Mouse (Mus musculus): ENCODE measurements around the gene Prdx2. TPM values are rescaled to one million over a fixed set of nuclear protein-coding genes. Genes with fewer than 3 reads are reported as not detected.

The Prdx2 gene
- total and polyA plus RNA-seq, 3 experiments, result 464 to 662 (median 591) TPM

DNA sequence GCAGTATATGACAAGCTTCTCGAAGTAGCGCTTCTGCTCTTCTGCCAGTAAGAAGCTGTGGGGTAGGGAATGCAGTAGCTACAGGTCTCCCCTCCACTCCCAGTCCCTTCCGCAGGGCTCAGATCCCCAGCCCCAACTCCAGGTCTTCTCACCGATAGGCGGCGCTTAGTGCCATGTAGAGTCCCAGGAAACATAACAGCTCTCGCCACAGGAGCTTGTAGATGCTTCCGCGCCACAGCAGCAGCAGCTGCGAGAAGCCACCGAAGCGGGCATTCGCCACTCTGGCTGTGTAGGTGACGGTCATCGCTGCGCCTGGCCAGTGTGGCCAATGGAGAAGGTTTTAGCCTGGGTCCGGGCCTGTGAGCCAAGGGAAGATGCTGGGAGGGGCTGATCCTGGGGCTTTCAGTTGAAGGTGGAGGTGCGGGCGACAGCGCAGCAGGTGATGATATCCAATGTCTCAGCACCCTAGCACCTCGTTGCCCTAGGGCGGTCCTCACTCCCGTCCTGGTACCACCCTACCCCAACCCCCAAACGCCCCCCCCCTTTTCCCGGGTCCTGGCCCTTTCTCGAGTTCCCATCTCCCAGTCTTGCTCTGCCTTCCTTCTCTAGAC lies 43.9 kb downstream of the Prdx2 start:
- Histone ChIP-seq H3K79me2 (replicated peaks; ENCODE audit: control insufficient read depth, insufficient read depth, low read length) (no peaks in the 10 kb centered on the region), H3K27me3 (ENCODE audit: control insufficient read depth, insufficient read depth, low read length) (peaks cover 9% of the 10 kb centered on the region), H3K9ac (ENCODE audit: low read depth, low read length) (no peak overlapping the region), H3K4me1 (ENCODE audit: control insufficient read depth, insufficient read depth, low read length) (no peaks in the 10 kb centered on the region; the same call in 1 of the 2 replicates), H3K4me3 (no peak overlapping the region), H3K27ac (no peak overlapping the region), H3K36me3 (ENCODE audit: control insufficient read depth, insufficient read depth, low read length) (no peaks in the 10 kb centered on the region)
- intact Hi-C loops (cut with DNase I), result no loop called here
- WGBS, result 3% methylated on average over 26 of the region's 26 CpGs
- peak; percentile 57 to 61 for DNase-seq
- TF ChIP-seq CTCF (IDR thresholded peaks at IDR 0.05), result peak; percentile 69
- TF ChIP-seq EP300 (IDR thresholded peaks at IDR 0.05; ENCODE audit: insufficient read depth, low read depth, low read length), result no peak
- no peak for TF ChIP-seq POLR2A (IDR thresholded peaks at IDR 0.05; ENCODE audit: insufficient read depth, low read depth, low read length)

DNA sequence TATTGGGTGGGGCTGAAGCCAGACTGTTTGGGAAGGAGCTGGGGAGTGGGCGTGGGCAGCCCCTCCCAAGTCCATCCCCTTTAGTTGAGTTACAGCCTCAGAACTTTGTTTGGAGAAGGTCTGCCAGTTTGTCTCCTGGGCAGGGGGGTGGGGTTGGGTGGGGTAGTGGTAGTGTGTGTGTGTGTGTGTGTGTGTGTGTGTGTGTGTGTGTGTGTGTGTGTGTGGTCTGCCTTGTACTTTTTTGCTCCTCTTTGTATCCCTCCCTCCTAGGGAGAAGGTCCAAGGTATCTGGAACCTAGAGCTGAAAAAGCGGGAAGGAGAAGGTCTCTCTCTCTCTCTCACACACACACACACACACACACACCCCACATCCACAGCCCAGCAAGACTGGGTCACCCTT lies 45.0 kb downstream of the Prdx2 start, which contains the start of gene Best2:
Gene Best2, minus strand, starts transcription at position 101 of the 400 bp plus-strand sequence.
- Histone ChIP-seq H3K36me3 (ENCODE audit: control insufficient read depth, insufficient read depth, low read length) (no peaks in the 10 kb centered on the region), H3K27me3 (ENCODE audit: control insufficient read depth, insufficient read depth, low read length) (peaks cover 6% of the 10 kb centered on the region), H3K27ac (no peak within 1 kb of the TSS), H3K9ac (ENCODE audit: low read depth, low read length) (no peak within 1 kb of the TSS), H3K4me1 (ENCODE audit: control insufficient read depth, insufficient read depth, low read length) (no peaks in the 10 kb centered on the region; the same call in 1 of the 2 replicates), H3K79me2 (replicated peaks; ENCODE audit: control insufficient read depth, insufficient read depth, low read length) (no peaks in the 10 kb centered on the region), H3K4me3 (no peak within 1 kb of the TSS)
- no peak for TF ChIP-seq CTCF (IDR thresholded peaks at IDR 0.05)
- TF ChIP-seq POLR2A (IDR thresholded peaks at IDR 0.05; ENCODE audit: insufficient read depth, low read depth, low read length), result no peak
- no peak for TF ChIP-seq EP300 (IDR thresholded peaks at IDR 0.05; ENCODE audit: insufficient read depth, low read depth, low read length)
- 42% methylated on average over 2 of the region's 2 CpGs for WGBS
- intact Hi-C loops (cut with DNase I), result no loop called here
- DNase-seq, result no peak

DNA sequence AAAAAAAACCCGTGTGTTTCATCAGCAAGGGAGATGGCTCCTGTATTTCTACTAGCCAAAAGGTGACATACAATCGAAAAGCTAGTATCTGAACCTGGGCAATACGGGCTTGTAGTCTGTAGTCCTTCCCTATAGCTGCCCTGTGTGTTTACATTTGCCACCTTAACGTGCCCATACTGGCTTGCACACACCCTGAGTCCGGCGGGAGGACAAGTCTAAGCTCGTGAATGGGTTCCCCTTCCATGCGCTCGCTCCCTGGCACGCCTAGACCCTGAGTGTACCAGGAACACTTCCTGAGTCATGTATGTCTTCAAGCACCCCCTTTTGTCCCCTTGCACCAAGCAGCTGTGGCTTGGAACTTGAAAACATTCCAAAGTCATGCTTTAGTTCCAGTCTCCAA lies 47.3 kb downstream of the Prdx2 start:
- no peaks in the 10 kb centered on the region for H3K36me3 ChIP-seq (ENCODE audit: control insufficient read depth, insufficient read depth, low read length)
- no peak for DNase-seq
- H3K9ac ChIP-seq (ENCODE audit: low read depth, low read length), result no peak overlapping the region
- intact Hi-C loops (cut with DNase I), result no loop called here
- H3K4me1 ChIP-seq (ENCODE audit: control insufficient read depth, insufficient read depth, low read length), result no peaks in the 10 kb centered on the region; the same call in 1 of the 2 replicates
- H3K4me3 ChIP-seq, result no peak overlapping the region
- no peak overlapping the region for H3K27ac ChIP-seq
- H3K27me3 ChIP-seq (ENCODE audit: control insufficient read depth, insufficient read depth, low read length), result peaks cover 4% of the 10 kb centered on the region
- TF ChIP-seq EP300 (IDR thresholded peaks at IDR 0.05; ENCODE audit: insufficient read depth, low read depth, low read length), result no peak
- no peak for TF ChIP-seq CTCF (IDR thresholded peaks at IDR 0.05)
- TF ChIP-seq POLR2A (IDR thresholded peaks at IDR 0.05; ENCODE audit: insufficient read depth, low read depth, low read length), result no peak
- no peaks in the 10 kb centered on the region for H3K79me2 ChIP-seq (replicated peaks; ENCODE audit: control insufficient read depth, insufficient read depth, low read length)
- 69% methylated on average over 10 of the region's 10 CpGs for WGBS

DNA sequence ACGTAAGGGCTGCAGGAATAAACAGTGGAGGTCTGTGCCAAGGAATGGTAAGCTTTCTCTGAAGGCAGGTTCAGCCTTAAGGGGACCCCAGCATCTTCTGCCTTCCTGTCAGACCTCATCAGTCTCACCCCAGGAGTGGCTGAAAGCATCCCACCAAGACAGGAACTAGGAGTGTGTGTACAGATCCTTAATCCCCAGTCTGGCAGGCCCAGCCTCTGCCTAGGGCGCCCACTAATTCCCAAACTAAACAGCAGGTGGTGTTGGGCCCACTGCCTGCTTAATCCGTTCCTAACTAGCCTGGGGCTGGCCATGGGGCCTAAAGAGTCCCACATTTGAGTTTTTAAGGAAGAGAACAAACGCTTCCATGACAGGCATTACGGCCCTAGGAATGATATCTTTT lies 47.8 kb downstream of the Prdx2 start:
- intact Hi-C loops (cut with DNase I), result no loop called here
- no peaks in the 10 kb centered on the region; the same call in 1 of the 2 replicates for H3K4me1 ChIP-seq (ENCODE audit: control insufficient read depth, insufficient read depth, low read length)
- H3K27me3 ChIP-seq (ENCODE audit: control insufficient read depth, insufficient read depth, low read length), result peaks cover 4% of the 10 kb centered on the region
- TF ChIP-seq CTCF (IDR thresholded peaks at IDR 0.05), result no peak
- no peak for TF ChIP-seq POLR2A (IDR thresholded peaks at IDR 0.05; ENCODE audit: insufficient read depth, low read depth, low read length)
- H3K36me3 ChIP-seq (ENCODE audit: control insufficient read depth, insufficient read depth, low read length), result no peaks in the 10 kb centered on the region
- H3K9ac ChIP-seq (ENCODE audit: low read depth, low read length), result no peak overlapping the region
- DNase-seq, result no peak
- H3K4me3 ChIP-seq, result no peak overlapping the region
- no peak overlapping the region for H3K27ac ChIP-seq
- H3K79me2 ChIP-seq (replicated peaks; ENCODE audit: control insufficient read depth, insufficient read depth, low read length), result no peaks in the 10 kb centered on the region
- WGBS, result 59% methylated on average over 5 of the region's 5 CpGs

DNA sequence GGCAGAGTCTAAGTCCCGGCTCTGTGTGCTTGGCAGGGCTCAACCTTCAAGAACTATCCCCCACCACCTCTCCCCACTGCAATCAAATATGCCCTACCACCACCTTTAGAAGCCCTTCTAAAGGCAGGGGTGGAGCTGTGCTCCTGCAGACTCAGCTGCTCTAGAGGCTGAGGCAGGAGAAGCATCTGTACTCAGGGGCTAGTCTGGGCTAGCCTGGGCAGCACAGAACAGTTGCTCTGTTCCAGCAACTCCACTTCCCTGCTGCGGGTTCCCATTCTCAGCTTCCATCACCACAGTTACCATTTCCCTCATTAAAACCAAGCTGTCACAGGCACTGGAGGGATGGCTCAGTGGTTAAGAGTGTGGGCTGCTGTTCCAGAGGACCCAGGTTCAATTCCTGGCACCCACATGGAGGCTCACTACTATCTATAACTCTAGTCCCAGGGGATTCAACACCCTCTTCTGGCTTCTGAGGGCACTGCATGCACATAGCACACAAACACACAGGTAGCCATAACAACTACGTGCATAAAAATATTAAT lies 52.2 kb downstream of the Prdx2 start:
- Histone ChIP-seq H3K27ac (no peak overlapping the region), H3K79me2 (replicated peaks; ENCODE audit: control insufficient read depth, insufficient read depth, low read length) (peaks cover 2% of the 10 kb centered on the region; the same call in 1 of the 2 replicates), H3K36me3 (ENCODE audit: control insufficient read depth, insufficient read depth, low read length) (no peaks in the 10 kb centered on the region), H3K4me1 (ENCODE audit: control insufficient read depth, insufficient read depth, low read length) (peaks cover 7% of the 10 kb centered on the region), H3K27me3 (ENCODE audit: control insufficient read depth, insufficient read depth, low read length) (no peaks in the 10 kb centered on the region), H3K4me3 (no peak overlapping the region), H3K9ac (ENCODE audit: low read depth, low read length) (no peak overlapping the region)
- no peak for DNase-seq
- intact Hi-C loops (cut with DNase I), result loop anchor here (10.0 kb wide), 1 partner anchor 47 kb away; the partner anchor contains the start of gene Junb
- WGBS, result 98% methylated on average over 3 of the region's 3 CpGs
- TF ChIP-seq CTCF (IDR thresholded peaks at IDR 0.05), result peak; percentile 8; the same call in 1 of the 2 replicates
- TF ChIP-seq POLR2A (IDR thresholded peaks at IDR 0.05; ENCODE audit: insufficient read depth, low read depth, low read length), result no peak

- no peaks in the 10 kb centered on the region for H3K27me3 ChIP-seq (ENCODE audit: control insufficient read depth, insufficient read depth, low read length)
- intact Hi-C loops (cut with DNase I), result loop anchor here (10.0 kb wide), 1 partner anchor 49 kb away; the partner anchor contains the start of gene Junb
Observed at GRCm38 (mm10) chr8:85023846-85024245, 54.5 kb downstream of the Prdx2 start.

More at GRCm38 (mm10) chr8:85023846-85024245, 54.5 kb downstream of the Prdx2 start:
- Histone ChIP-seq H3K27ac (no peak overlapping the region), H3K4me1 (ENCODE audit: control insufficient read depth, insufficient read depth, low read length) (peaks cover 14% of the 10 kb centered on the region), H3K79me2 (replicated peaks; ENCODE audit: control insufficient read depth, insufficient read depth, low read length) (peaks cover 5% of the 10 kb centered on the region; the same call in 1 of the 2 replicates), H3K36me3 (ENCODE audit: control insufficient read depth, insufficient read depth, low read length) (no peaks in the 10 kb centered on the region), H3K4me3 (no peak overlapping the region), H3K9ac (ENCODE audit: low read depth, low read length) (no peak overlapping the region)
- 89% methylated on average over 3 of the region's 3 CpGs for WGBS
- no peak for TF ChIP-seq POLR2A (IDR thresholded peaks at IDR 0.05; ENCODE audit: insufficient read depth, low read depth, low read length)
- TF ChIP-seq EP300 (IDR thresholded peaks at IDR 0.05; ENCODE audit: insufficient read depth, low read depth, low read length), result no peak
- TF ChIP-seq CTCF (IDR thresholded peaks at IDR 0.05), result no peak
- DNase-seq, result no peak

Small RNAs within 50 kb of the gene (microRNA-seq; reads per million reads assigned to microRNA genes)
- 0 reads per million in 2 experiments for gene Gm24197

Other genes starting within 250 kb of the Prdx2 start
- gene G430095P16Rik, start 246.6 kb upstream of the Prdx2 start, total RNA-seq (2021), result under 1 TPM in 1 of 2 experiments, not detected in 1; 0.55 TPM
- 0.70 TPM in 1 of 2 replicates, not detected in the other for gene G430095P16Rik, start 246.6 kb upstream of the Prdx2 start, polyA plus RNA-seq (2012; rRNA removed)
- 100 to 1,000 TPM; 274 to 297 TPM for gene Nfix, start 169.2 kb upstream of the Prdx2 start, total RNA-seq (2021)
- 49.0 and 68.7 TPM in 2 replicates for gene Nfix, start 169.2 kb upstream of the Prdx2 start, polyA plus RNA-seq (2012; rRNA removed)
- gene Dand5, start 146.8 kb upstream of the Prdx2 start, total RNA-seq (2021), result 10 to 100 TPM; 11.2 to 12.3 TPM
- gene Dand5, start 146.8 kb upstream of the Prdx2 start, polyA plus RNA-seq (2012; rRNA removed), result 6.1 and 7.6 TPM in 2 replicates
- gene Gadd45gip1, start 138.1 kb upstream of the Prdx2 start, total RNA-seq (2021), result 10 to 100 TPM; 27.4 to 29.7 TPM
- 13.4 and 21.2 TPM in 2 replicates for gene Gadd45gip1, start 138.1 kb upstream of the Prdx2 start, polyA plus RNA-seq (2012; rRNA removed)
- 10 to 100 TPM; 85.1 to 87.6 TPM for gene Rad23a, start 128.9 kb upstream of the Prdx2 start, total RNA-seq (2021)
- 77.3 and 101 TPM in 2 replicates for gene Rad23a, start 128.9 kb upstream of the Prdx2 start, polyA plus RNA-seq (2012; rRNA removed)
- 100 to 1,000 TPM; 352 to 416 TPM for gene Calr, start 122.7 kb upstream of the Prdx2 start, total RNA-seq (2021)
- 154 and 269 TPM in 2 replicates for gene Calr, start 122.7 kb upstream of the Prdx2 start, polyA plus RNA-seq (2012; rRNA removed)
- 10 to 100 TPM; 21.8 to 24.5 TPM for gene Farsa, start 112.6 kb upstream of the Prdx2 start, total RNA-seq (2021)
- gene Farsa, start 112.6 kb upstream of the Prdx2 start, polyA plus RNA-seq (2012; rRNA removed), result 32.5 and 41.4 TPM in 2 replicates
- gene Syce2, start 97.5 kb upstream of the Prdx2 start, total RNA-seq (2021), result 1 to 10 TPM; 2.6 to 4.3 TPM
- gene Syce2, start 97.5 kb upstream of the Prdx2 start, polyA plus RNA-seq (2012; rRNA removed), result 0.33 and 0.64 TPM in 2 replicates
- 10 to 100 TPM; 71.5 to 89.9 TPM for gene Gcdh, start 75.7 kb upstream of the Prdx2 start, total RNA-seq (2021)
- 134 and 148 TPM in 2 replicates for gene Gcdh, start 75.7 kb upstream of the Prdx2 start, polyA plus RNA-seq (2012; rRNA removed)
- under 1 TPM in 1 of 2 experiments, not detected in 1; 0.16 TPM for gene Klf1, start 67.7 kb upstream of the Prdx2 start, total RNA-seq (2021)
- gene Klf1, start 67.7 kb upstream of the Prdx2 start, polyA plus RNA-seq (2012; rRNA removed), result 0.08 and 0.23 TPM in 2 replicates
- gene Dnase2a, start 61.0 kb upstream of the Prdx2 start, total RNA-seq (2021), result 1 to 10 TPM; 6.5 to 9.6 TPM
- 9.2 and 10.9 TPM in 2 replicates for gene Dnase2a, start 61.0 kb upstream of the Prdx2 start, polyA plus RNA-seq (2012; rRNA removed)
- gene Mast1, start 32.2 kb upstream of the Prdx2 start, total RNA-seq (2021), result under 1 TPM; 0.07 to 0.10 TPM
- gene Mast1, start 32.2 kb upstream of the Prdx2 start, polyA plus RNA-seq (2012; rRNA removed), result 0.16 and 0.18 TPM in 2 replicates
- not detected for gene Rtbdn, start 22.6 kb upstream of the Prdx2 start, total RNA-seq (2021)
- gene Rtbdn, start 22.6 kb upstream of the Prdx2 start, polyA plus RNA-seq (2012; rRNA removed), result not detected in 2 replicates
- gene Gm49661, start 154 bp upstream of the Prdx2 start, total RNA-seq (2021), result 1 to 10 TPM; 1.3 to 2.1 TPM
- gene Gm49661, start 154 bp upstream of the Prdx2 start, polyA plus RNA-seq (2012; rRNA removed), result not detected in 2 replicates
- gene Rnaseh2a, start 180 bp downstream of the Prdx2 start, total RNA-seq (2021), result 10 to 100 TPM; 38.1 to 50.5 TPM
- gene Rnaseh2a, start 180 bp downstream of the Prdx2 start, polyA plus RNA-seq (2012; rRNA removed), result 33.7 and 46.3 TPM in 2 replicates
- 10 to 100 TPM; 10.4 to 19.0 TPM for gene Junb, start 9.1 kb downstream of the Prdx2 start, total RNA-seq (2021)
- gene Junb, start 9.1 kb downstream of the Prdx2 start, polyA plus RNA-seq (2012; rRNA removed), result 13.1 and 17.3 TPM in 2 replicates
- gene Hook2, start 21.0 kb downstream of the Prdx2 start, total RNA-seq (2021), result 1 to 10 TPM; 2.0 TPM
- gene Hook2, start 21.0 kb downstream of the Prdx2 start, polyA plus RNA-seq (2012; rRNA removed), result 2.3 and 2.4 TPM in 2 replicates
- gene Best2, start 44.9 kb downstream of the Prdx2 start, total RNA-seq (2021), result not detected
- gene Best2, start 44.9 kb downstream of the Prdx2 start, polyA plus RNA-seq (2012; rRNA removed), result not detected in 2 replicates
- 10 to 100 TPM; 58.5 to 71.8 TPM for gene Asna1, start 55.7 kb downstream of the Prdx2 start, total RNA-seq (2021)
- 104 and 133 TPM in 2 replicates for gene Asna1, start 55.7 kb downstream of the Prdx2 start, polyA plus RNA-seq (2012; rRNA removed)
- 10 to 100 TPM; 81.5 to 94.1 TPM for gene Trir, start 57.2 kb downstream of the Prdx2 start, total RNA-seq (2021)
- 47.2 and 54.3 TPM in 2 replicates for gene Trir, start 57.2 kb downstream of the Prdx2 start, polyA plus RNA-seq (2012; rRNA removed)
- gene Tnpo2, start 67.3 kb downstream of the Prdx2 start, total RNA-seq (2021), result 10 to 100 TPM; 26.8 to 28.4 TPM
- gene Tnpo2, start 67.3 kb downstream of the Prdx2 start, polyA plus RNA-seq (2012; rRNA removed), result 26.8 and 34.8 TPM in 2 replicates
- gene Fbxw9, start 90.5 kb downstream of the Prdx2 start, total RNA-seq (2021), result 1 to 10 TPM; 2.4 to 2.5 TPM
- 9.3 and 10.5 TPM in 2 replicates for gene Fbxw9, start 90.5 kb downstream of the Prdx2 start, polyA plus RNA-seq (2012; rRNA removed)
- not detected for gene Gm5741, start 98.4 kb downstream of the Prdx2 start, total RNA-seq (2021)
- gene Gm5741, start 98.4 kb downstream of the Prdx2 start, polyA plus RNA-seq (2012; rRNA removed), result not detected in 2 replicates
- gene Dhps, start 102.2 kb downstream of the Prdx2 start, total RNA-seq (2021), result 10 to 100 TPM; 26.1 to 29.4 TPM
- 31.5 and 33.2 TPM in 2 replicates for gene Dhps, start 102.2 kb downstream of the Prdx2 start, polyA plus RNA-seq (2012; rRNA removed)
- gene Wdr83os, start 111.2 kb downstream of the Prdx2 start, total RNA-seq (2021), result 10 to 100 TPM; 39.0 to 41.4 TPM
- gene Wdr83os, start 111.2 kb downstream of the Prdx2 start, polyA plus RNA-seq (2012; rRNA removed), result 99.3 and 108 TPM in 2 replicates
- gene Wdr83, start 111.7 kb downstream of the Prdx2 start, total RNA-seq (2021), result 10 to 100 TPM; 29.4 to 30.2 TPM
- gene Wdr83, start 111.7 kb downstream of the Prdx2 start, polyA plus RNA-seq (2012; rRNA removed), result 39.2 and 44.2 TPM in 2 replicates
- 10 to 100 TPM; 25.4 to 26.8 TPM for gene Man2b1, start 113.7 kb downstream of the Prdx2 start, total RNA-seq (2021)
- gene Man2b1, start 113.7 kb downstream of the Prdx2 start, polyA plus RNA-seq (2012; rRNA removed), result 37.3 and 42.3 TPM in 2 replicates
- 1 to 10 TPM; 1.6 to 2.6 TPM for gene Zfp791, start 153.5 kb downstream of the Prdx2 start, total RNA-seq (2021)
- 1.00 and 1.2 TPM in 2 replicates for gene Zfp791, start 153.5 kb downstream of the Prdx2 start, polyA plus RNA-seq (2012; rRNA removed)
- gene Cks1brt, start 182.3 kb downstream of the Prdx2 start, total RNA-seq (2021), result not detected
- gene Cks1brt, start 182.3 kb downstream of the Prdx2 start, polyA plus RNA-seq (2012; rRNA removed), result not detected in 2 replicates